Comparison of ENCODE assay signal across 8 mouse cellular contexts in the genomic region with DNA sequence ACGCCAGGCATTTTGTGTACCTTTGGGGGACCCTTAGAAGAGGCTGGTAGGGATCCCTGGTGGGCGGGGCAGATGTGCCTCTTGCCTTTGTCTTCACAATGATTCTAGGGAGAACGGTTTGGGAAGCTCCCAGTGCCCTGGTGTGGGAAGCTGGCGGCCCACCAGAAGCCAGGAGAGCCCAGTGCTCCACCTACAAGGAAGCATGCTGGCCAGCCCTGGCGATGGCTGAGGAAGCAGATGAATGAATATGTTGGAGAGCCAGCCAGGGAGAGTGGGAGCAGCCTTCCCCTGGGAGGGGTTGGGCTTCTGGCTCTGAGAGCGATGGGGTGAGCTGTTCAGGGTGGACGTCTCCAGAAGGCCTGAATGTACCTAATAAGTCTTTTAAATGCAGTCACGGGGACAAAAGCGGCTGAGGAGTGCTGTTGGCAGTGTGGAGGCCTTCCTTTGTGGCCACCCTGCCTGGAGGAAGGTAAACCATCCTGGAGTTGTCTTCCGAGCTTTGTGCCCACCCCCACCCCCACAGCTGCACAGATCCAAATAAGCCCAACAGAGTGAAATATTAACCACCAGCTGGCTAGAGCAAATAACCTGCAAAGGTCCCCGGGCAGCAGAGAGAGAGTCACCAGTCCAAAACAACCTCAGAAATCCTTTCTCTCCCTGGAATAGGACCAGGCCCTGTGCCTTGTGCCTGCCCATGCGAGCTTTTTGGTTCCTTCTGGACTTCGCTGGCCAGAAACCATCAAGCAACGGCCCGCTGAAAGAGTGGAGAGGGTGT. TPM values are rescaled to one million over a fixed set of nuclear protein-coding genes. Genes with fewer than 3 reads are reported as not detected.
DNase-seq lines count a peak whose midpoint lies in the region; ATAC-seq and TF ChIP-seq lines count a peak whose summit lies in the region.

No protein-coding gene starts in this region.

- H3K9ac ChIP-seq in hindbrain, embryonic 13.5 days, result peak overlapping the region; percentile 97

- no peaks in the 10 kb centered on the region for H3K9me3 ChIP-seq in hindbrain, embryonic 13.5 days

- H3K27ac ChIP-seq in cerebellum, adult 2 months (ENCODE audit: insufficient read depth, low read length), result no peak overlapping the region
- H3K27ac ChIP-seq in hindbrain, embryonic 13.5 days, result peak overlapping the region; percentile 99

- H3K4me1 ChIP-seq in cerebellum, adult 2 months (ENCODE audit: control insufficient read depth, insufficient read depth, low read length), result peaks cover 14% of the 10 kb centered on the region
- H3K4me1 ChIP-seq in hindbrain, embryonic 13.5 days (replicated peaks), result peaks cover 69% of the 10 kb centered on the region

- no peak for TF ChIP-seq POLR2A in cerebellum, adult 2 months (IDR thresholded peaks at IDR 0.05; ENCODE audit: borderline replicate concordance, insufficient read depth, low read length)

- peak overlapping the region; percentile 63 for H3K4me3 ChIP-seq in cerebellum, adult 2 months (replicated peaks; ENCODE audit: insufficient read depth, low read depth, low read length)
- H3K4me3 ChIP-seq in hindbrain, embryonic 13.5 days, result peak overlapping the region; percentile 87

- 0 out of 2 replicates have a peak, but pooled peaks have one; percentile 7 for ATAC-seq in hindbrain, embryonic 13.5 days (ENCODE audit: low FRiP score)

- no peak for TF ChIP-seq CTCF in cerebellum, adult 2 months (IDR thresholded peaks at IDR 0.05; ENCODE audit: borderline replicate concordance, insufficient read depth, low read depth, low read length)

- no peaks in the 10 kb centered on the region for H3K27me3 ChIP-seq in cerebellum, adult 2 months (ENCODE audit: control insufficient read depth, insufficient read depth, low read length)
- H3K27me3 ChIP-seq in hindbrain, embryonic 13.5 days, result peaks cover 6% of the 10 kb centered on the region; the same call in 1 of the 2 replicates

- 15% methylated on average over 15 of the region's 15 CpGs for WGBS in cerebellum, adult 2 months
- 13% methylated on average over 15 of the region's 15 CpGs for WGBS in hindbrain, embryonic 13.5 days

- DNase-seq in 3T3-L1 (ENCODE audit: low read depth, low spot score), result peak; percentile 32
- DNase-seq in cerebellum, adult 2 months, result peak; percentile 45 to 60
- peak; percentile 22 to 31 for DNase-seq in frontal cortex, postnatal 25 days (ENCODE audit: low spot score in 2 of 2)
- peak; percentile 24 for DNase-seq in layer of hippocampus, postnatal 25 days (ENCODE audit: extremely low spot score in 1 of 2, low spot score in 1 of 2)
- peak; percentile 18 for DNase-seq in lung, postnatal 10 days
- DNase-seq in right cerebral cortex, postnatal 36 days (ENCODE audit: low spot score in 2 of 2), result peak; percentile 40 to 50
- no peak for DNase-seq in natural killer cell, adult 2 months (ENCODE audit: low spot score in 2 of 2)

- peak overlapping the region; percentile 70 for H3K4me2 ChIP-seq in hindbrain, embryonic 13.5 days

- peaks cover 39% of the 10 kb centered on the region for H3K36me3 ChIP-seq in hindbrain, embryonic 13.5 days

RNA-seq across cellular contexts. Expression of gene Fam20c, which starts 2.2 kb away (rescaled TPM):
- 31.1 and 32.9 TPM in 2 replicates for polyA plus RNA-seq in cerebellum, adult 2 months (2012; rRNA removed)
- polyA plus RNA-seq in hindbrain, embryonic 13.5 days (2015; fragmentation: Nextera tagmentation; extraction: Ambion mirVana), result 48.0 and 51.5 TPM in 2 replicates
- total RNA-seq in layer of hippocampus, postnatal 25 days (2021), result 10 to 100 TPM; 31.2 to 31.7 TPM

Comparison
In these comparisons a context has a peak if more than half of its experiments do, and no peak if none do; other contexts are left out.
1. DNase-seq: peak in 3T3-L1 (single experiment), cerebellum, adult 2 months (2 of 2), frontal cortex, postnatal 25 days (2 of 2), layer of hippocampus, postnatal 25 days (2 of 2), lung, postnatal 10 days (single experiment) and right cerebral cortex, postnatal 36 days (2 of 2); none in natural killer cell, adult 2 months (0 of 2).